Mouse (Mus musculus) CH12.LX (cell line): ENCODE data around the gene Ythdf1. TPM values are rescaled to one million over a fixed set of nuclear protein-coding genes. Genes with fewer than 3 reads are reported as not detected.

Source experiments
- DNase-seq: peaks from one replicate; pipeline ENCODE4 v3.0.0-alpha.2; 2013; ENCODE audit errors: extremely low read depth
- H3K27ac ChIP-seq: 2 replicates; pipeline ENCODE4 v1.5.1; 2012; ENCODE audit warnings: low read depth, mild to moderate bottlenecking, control low read depth, moderate library complexity; ENCODE audit not compliant: insufficient read depth
- H3K27me3 ChIP-seq: replicated peaks from 2 replicates; pipeline ENCODE3; 2012; ENCODE audit warnings: inconsistent platforms
- H3K36me3 ChIP-seq, 2 experiments: replicated peaks in 1 of 2; 2 replicates each; pipeline versions ENCODE3 to v1.6.1; 2012; ENCODE audit warnings: inconsistent platforms in 1 of 2, low read length in 1 of 2, mild to moderate bottlenecking in 1 of 2, mixed read lengths in 1 of 2, moderate library complexity in 1 of 2; ENCODE audit not compliant: control insufficient read depth in 1 of 2, insufficient read depth in 1 of 2
- H3K4me1 ChIP-seq, 2 experiments: 2 replicates each; pipeline ENCODE4 v1.6.1; 2012; ENCODE audit warnings: inconsistent platforms in 1 of 2, moderate library complexity in 1 of 2; ENCODE audit not compliant: insufficient read depth in 2 of 2, control insufficient read depth in 1 of 2
- H3K4me2 ChIP-seq: 2 replicates; pipeline ENCODE4 v1.6.1; 2012; ENCODE audit warnings: low read depth, mild to moderate bottlenecking, control low read depth; ENCODE audit not compliant: poor library complexity, insufficient read depth, severe bottlenecking
- H3K4me3 ChIP-seq, 3 experiments: fragments of 150-350 bp in 1 of 3; sonication (generic) in 1 of 3; replicated peaks in 1 of 3; 2 replicates each; pipeline versions ENCODE3 to v1.5.1; 2011 to 2012; ENCODE audit warnings: low read depth in 2 of 3, low read length in 2 of 3, mild to moderate bottlenecking in 2 of 3, moderate library complexity in 2 of 3, control low read depth in 1 of 3, improper control_type of control experiment in 1 of 3, inconsistent platforms in 1 of 3, mixed read lengths in 1 of 3; ENCODE audit not compliant: poor library complexity in 1 of 3
- H3K79me2 ChIP-seq: replicated peaks from 2 replicates; pipeline ENCODE4 v1.6.1; 2012; ENCODE audit warnings: mild to moderate bottlenecking, moderate library complexity; ENCODE audit not compliant: control insufficient read depth, poor library complexity, insufficient read depth, severe bottlenecking; ENCODE audit errors: extremely low read depth
- H3K9ac ChIP-seq: 2 replicates; pipeline ENCODE4 v1.6.1; 2012; ENCODE audit warnings: low read depth, mild to moderate bottlenecking, control low read depth, moderate library complexity; ENCODE audit not compliant: insufficient read depth
- H3K9me3 ChIP-seq: replicated peaks from 2 replicates; pipeline ENCODE3; 2012; ENCODE audit warnings: low read length, inconsistent platforms, mixed read lengths
- BHLHE40 ChIP-seq: IDR thresholded peaks from 2 replicates; pipeline ENCODE4 v1.6.1; 2011; ENCODE audit warnings: mild to moderate bottlenecking, low read depth, low read length, improper control_type of control experiment
- E2F4 ChIP-seq: IDR thresholded peaks from 2 replicates; pipeline ENCODE4 v1.6.1; 2011; ENCODE audit warnings: low read depth, low read length, improper control_type of control experiment; ENCODE audit not compliant: insufficient replicate concordance
- ELF1 ChIP-seq: IDR thresholded peaks from 2 replicates; pipeline ENCODE4 v1.6.1; 2014; ENCODE audit warnings: low read depth, mild to moderate bottlenecking, inconsistent platforms, low read length, improper control_type of control experiment
- EP300 ChIP-seq: IDR thresholded peaks from 2 replicates; pipeline ENCODE4 v1.6.1; 2011; ENCODE audit warnings: low read length, improper control_type of control experiment
- GABPA ChIP-seq: IDR thresholded peaks from 2 replicates; pipeline ENCODE4 v1.6.1; 2012; ENCODE audit warnings: low read depth, low read length, improper control_type of control experiment, inconsistent platforms; ENCODE audit not compliant: insufficient replicate concordance
- JUND ChIP-seq: conservative IDR thresholded peaks from 2 replicates; pipeline ENCODE4 v1.6.1; 2011; ENCODE audit warnings: low read depth, low read length, improper control_type of control experiment
- MAX ChIP-seq: IDR thresholded peaks from 2 replicates; pipeline ENCODE4 v1.6.1; 2011; ENCODE audit warnings: low read length, improper control_type of control experiment
- MAZ ChIP-seq: IDR thresholded peaks from 2 replicates; pipeline ENCODE4 v1.6.1; 2012; ENCODE audit warnings: low read depth, mild to moderate bottlenecking, inconsistent platforms, low read length, improper control_type of control experiment, moderate library complexity
- NRF1 ChIP-seq: IDR thresholded peaks from 2 replicates; pipeline ENCODE4 v1.6.1; 2014; ENCODE audit warnings: low read depth, mild to moderate bottlenecking, inconsistent platforms, low read length, improper control_type of control experiment, moderate library complexity
- PAX5 ChIP-seq: IDR thresholded peaks from 2 replicates; pipeline ENCODE4 v1.6.1; 2012; ENCODE audit warnings: low read length, inconsistent platforms, mixed read lengths
- POLR2A ChIP-seq: IDR thresholded peaks from 2 replicates; pipeline ENCODE4 v1.6.1; 2011; ENCODE audit warnings: low read depth, mild to moderate bottlenecking, improper control_type of control experiment, low read length
- RAD21 ChIP-seq: IDR thresholded peaks from 2 replicates; pipeline ENCODE4 v1.6.1; 2011; ENCODE audit warnings: low read depth, mild to moderate bottlenecking, low read length, improper control_type of control experiment, moderate library complexity
- RCOR1 ChIP-seq: conservative IDR thresholded peaks from 2 replicates; pipeline ENCODE4 v1.6.1; 2012; ENCODE audit warnings: low read depth, mild to moderate bottlenecking, inconsistent platforms, low read length, improper control_type of control experiment
- SIN3A ChIP-seq: IDR thresholded peaks from 2 replicates; pipeline ENCODE4 v1.6.1; 2012; ENCODE audit warnings: low read length, improper control_type of control experiment, inconsistent platforms
- SMC3 ChIP-seq: IDR thresholded peaks from 2 replicates; pipeline ENCODE4 v1.6.1; 2011; ENCODE audit warnings: low read depth, low read length, improper control_type of control experiment
- TBP ChIP-seq: conservative IDR thresholded peaks from 2 replicates; pipeline ENCODE4 v1.6.1; 2011; ENCODE audit warnings: low read depth, low read length, improper control_type of control experiment
- ZC3H11A ChIP-seq: IDR thresholded peaks from 2 replicates; pipeline ENCODE4 v1.6.1; 2012; ENCODE audit warnings: low read depth, mild to moderate bottlenecking, inconsistent platforms, low read length, improper control_type of control experiment
- ZKSCAN1 ChIP-seq: IDR thresholded peaks from 2 replicates; pipeline ENCODE4 v1.6.1; 2012; ENCODE audit warnings: low read depth, inconsistent platforms, low read length, improper control_type of control experiment, borderline replicate concordance
- ZMIZ1 ChIP-seq: IDR thresholded peaks from 2 replicates; pipeline ENCODE4 v1.6.1; 2012; ENCODE audit warnings: low read depth, mild to moderate bottlenecking, inconsistent platforms, low read length, improper control_type of control experiment
- dilution Hi-C: fragments of 300-500 bp; cut with MboI; formaldehyde crosslinking; loops from 2 replicates; pipeline ENCODE4 v1.14.3; 2020; ENCODE audit warnings: low sequenced_read_pairs; ENCODE audit not compliant: extremely low pct_unique_long_range_greater_than_20kb, extremely low pct_ligation_motif_present
- in situ Hi-C: fragments of 300-500 bp; cut with MboI; formaldehyde crosslinking; loops from 3 replicates; pipeline ENCODE4 v1.14.3; 2019; ENCODE audit warnings: low sequenced_read_pairs, low pct_ligation_motif_present, low pct_unique_long_range_greater_than_20kb, mixed read lengths
- polyA plus RNA-seq: library from polyadenylated mRNA; unstranded; fragments of >175 nt; gene quantifications from 2 replicates; pipeline ENCODE4 v1.2.1, GENCODE M21; 2012; ENCODE audit warnings: low read depth; ENCODE audit not compliant: insufficient read length
- total RNA-seq, 2 experiments: library from RNA; depleted of rRNA; stranded (reverse); fragments of 300-350 nt in 1 of 2; fragments of >200 nt in 1 of 2; gene quantifications; 2 replicates each; pipeline ENCODE4 v1.2.3; 2012 to 2014

Ythdf1 gene
- total and polyA plus RNA-seq, 3 experiments: 27.5 to 67.0 (median 42.5) TPM

DNA sequence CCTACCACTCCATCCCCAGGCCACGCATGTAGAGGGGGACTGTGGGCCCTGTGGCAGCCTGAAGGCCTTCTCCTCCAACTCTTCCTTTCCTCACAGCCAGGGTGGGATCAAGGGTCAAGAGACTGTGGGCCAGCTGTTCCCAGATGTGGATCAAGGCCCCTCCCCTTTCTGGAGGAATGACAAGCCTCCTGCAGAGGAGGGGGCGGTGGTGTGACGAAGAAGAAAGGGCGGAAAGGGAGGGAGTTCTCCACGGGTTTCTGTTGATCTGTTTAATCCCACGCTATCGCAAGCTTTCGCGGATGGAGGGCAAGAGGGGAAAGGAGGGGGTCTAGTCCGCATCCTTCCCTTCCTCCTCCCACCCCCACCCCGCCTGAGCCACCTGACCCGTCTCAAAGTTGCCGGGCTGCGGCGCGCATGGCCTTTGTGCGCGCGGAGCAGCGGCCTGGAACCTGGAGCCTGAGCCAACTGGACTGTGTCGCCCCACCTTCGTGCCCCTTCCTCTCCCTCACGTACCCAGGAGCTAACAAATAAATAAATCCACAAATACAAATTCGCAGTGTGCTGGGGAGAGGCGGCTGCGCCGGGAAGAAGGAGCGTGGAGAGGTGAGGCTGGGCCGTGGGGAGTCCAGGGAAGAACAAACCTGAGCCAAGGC lies 30.2 kb downstream of the Ythdf1 start:
- dilution Hi-C loops (no loop called here), in situ Hi-C loops (no loop called here)
- Histone ChIP-seq H3K4me2 (no peak overlapping the region), H3K79me2 (no peaks in the 10 kb centered on the region)
- TF ChIP-seq E2F4 (no peak), SIN3A (no peak), JUND (no peak), EP300 (no peak), MAX (no peak), POLR2A (no peak), PAX5 (no peak), GABPA (no peak), ZKSCAN1 (no peak), RCOR1 (no peak), ELF1 (no peak), ZC3H11A (no peak), BHLHE40 (no peak), TBP (no peak), ZMIZ1 (no peak), RAD21 (no peak), SMC3 (no peak), MAZ (no peak), NRF1 (no peak)
- TF ChIP-seq, all 38 proteins: peak for 0
- Histone ChIP-seq H3K36me3 (no peaks in the 10 kb centered on the region), H3K4me3 (no peak overlapping the region), H3K9ac (no peak overlapping the region), H3K9me3 (peaks cover 43% of the 10 kb centered on the region), H3K4me1 (no peaks in the 10 kb centered on the region), H3K27me3 (peaks cover 40% of the 10 kb centered on the region), H3K27ac (no peak overlapping the region)
- DNase-seq: no peak

DNA sequence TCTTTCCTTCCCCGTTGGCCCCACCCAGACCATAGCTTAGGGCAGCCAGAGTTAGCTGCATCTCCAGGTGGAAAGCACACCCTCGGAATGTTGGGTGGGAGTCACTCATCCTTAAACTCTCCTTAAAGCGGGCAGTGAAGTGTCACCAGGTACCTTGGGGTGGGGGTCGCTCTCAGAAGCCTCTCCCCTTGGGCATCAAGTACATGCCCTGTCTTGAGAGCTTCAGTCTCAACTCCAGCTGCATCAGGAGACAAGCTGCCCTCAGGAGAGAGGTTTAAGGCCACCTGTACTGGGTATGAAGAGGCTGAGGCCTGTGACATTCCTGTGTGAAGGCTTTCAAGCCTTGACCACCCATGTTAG lies 30.8 kb downstream of the Ythdf1 start:
- Histone ChIP-seq H3K9me3 (peaks cover 42% of the 10 kb centered on the region), H3K36me3 (no peaks in the 10 kb centered on the region), H3K4me2 (no peak overlapping the region), H3K27ac (no peak overlapping the region), H3K9ac (no peak overlapping the region), H3K79me2 (no peaks in the 10 kb centered on the region), H3K27me3 (peaks cover 44% of the 10 kb centered on the region), H3K4me3 (no peak overlapping the region), H3K4me1 (no peaks in the 10 kb centered on the region)
- dilution Hi-C loops (no loop called here), in situ Hi-C loops (no loop called here)
- no peak for DNase-seq
- no peak for TF ChIP-seq RCOR1
- TF ChIP-seq SMC3: no peak
- no peak for TF ChIP-seq TBP
- TF ChIP-seq, all 38 proteins: peak for 0
